Mouse (Mus musculus): ENCODE data around the gene Itgb3. TPM values are rescaled to one million over a fixed set of nuclear protein-coding genes. Genes with fewer than 3 reads are reported as not detected.

Itgb3 gene
- polyA plus RNA-seq, 1 experiment from 2014 or later = 5.1 TPM

GRCm38 (mm10) chr11:104646173-104646572 is 38.4 kb downstream of the Itgb3 start:
- Histone ChIP-seq H3K27me3 (ENCODE audit: control insufficient read depth, insufficient read depth, low read length) (no peaks in the 10 kb centered on the region), H3K9me3 (ENCODE audit: control insufficient read depth, low read length) (no peaks in the 10 kb centered on the region), H3K4me2 (replicated peaks; ENCODE audit: low read depth) (no peak overlapping the region), H3K36me3 (ENCODE audit: control insufficient read depth, insufficient read depth, low read length) (no peaks in the 10 kb centered on the region; the same call in 1 of the 2 replicates), H3K9ac (ENCODE audit: low read length) (no peak overlapping the region), H3K4me3 (ENCODE audit: low read depth, low read length) (no peak overlapping the region), H3K27ac (replicated peaks) (no peak overlapping the region), H3K4me1 (replicated peaks; ENCODE audit: control insufficient read depth, insufficient read depth) (no peaks in the 10 kb centered on the region)
- DNase-seq (ENCODE audit: low spot score) (no peak), ATAC-seq (ENCODE audit: low FRiP score, low TSS enrichment) (no peak)
- TF ChIP-seq CTCF (IDR thresholded peaks at IDR 0.05; ENCODE audit: low read depth) (no peak), EP300 (optimal IDR thresholded peaks at IDR 0.05) (no peak)
- WGBS = 65% methylated on average over 4 of the region's 4 CpGs

- 72% methylated on average over 5 of the region's 5 CpGs for WGBS
- TF ChIP-seq EP300 (optimal IDR thresholded peaks at IDR 0.05) = no peak
- TF ChIP-seq CTCF (IDR thresholded peaks at IDR 0.05; ENCODE audit: low read depth) = no peak
Measured at GRCm38 (mm10) chr11:104646611-104647010, 38.8 kb downstream of the Itgb3 start.

GRCm38 (mm10) chr11:104647188-104647867 is 39.5 kb downstream of the Itgb3 start:
- TF ChIP-seq CTCF (IDR thresholded peaks at IDR 0.05; ENCODE audit: low read depth) (no peak), EP300 (optimal IDR thresholded peaks at IDR 0.05) (no peak)
- Histone ChIP-seq H3K27me3 (ENCODE audit: control insufficient read depth, insufficient read depth, low read length) (no peaks in the 10 kb centered on the region), H3K27ac (replicated peaks) (0 out of 2 replicates have a peak overlapping the region, but pooled peaks have one; percentile 14), H3K9me3 (ENCODE audit: control insufficient read depth, low read length) (no peaks in the 10 kb centered on the region), H3K9ac (ENCODE audit: low read length) (no peak overlapping the region), H3K4me3 (ENCODE audit: low read depth, low read length) (no peak overlapping the region), H3K36me3 (ENCODE audit: control insufficient read depth, insufficient read depth, low read length) (no peaks in the 10 kb centered on the region; the same call in 1 of the 2 replicates), H3K4me2 (replicated peaks; ENCODE audit: low read depth) (no peak overlapping the region), H3K4me1 (replicated peaks; ENCODE audit: control insufficient read depth, insufficient read depth) (no peaks in the 10 kb centered on the region)
- no peak for ATAC-seq (ENCODE audit: low FRiP score, low TSS enrichment)
- DNase-seq (ENCODE audit: low spot score) = no peak
- 58% methylated on average over 8 of the region's 8 CpGs for WGBS

More at GRCm38 (mm10) chr11:104646611-104647010, 38.8 kb downstream of the Itgb3 start:
- H3K9ac ChIP-seq (ENCODE audit: low read length) = no peak overlapping the region
- ATAC-seq (ENCODE audit: low FRiP score, low TSS enrichment) (no peak), DNase-seq (ENCODE audit: low spot score) (no peak)
- no peaks in the 10 kb centered on the region for H3K4me1 ChIP-seq (replicated peaks; ENCODE audit: control insufficient read depth, insufficient read depth)
- 0 out of 2 replicates have a peak overlapping the region, but pooled peaks have one; percentile 14 for H3K27ac ChIP-seq (replicated peaks)
- H3K9me3 ChIP-seq (ENCODE audit: control insufficient read depth, low read length) = no peaks in the 10 kb centered on the region
- no peaks in the 10 kb centered on the region; the same call in 1 of the 2 replicates for H3K36me3 ChIP-seq (ENCODE audit: control insufficient read depth, insufficient read depth, low read length)
- H3K4me3 ChIP-seq (ENCODE audit: low read depth, low read length) = no peak overlapping the region
- H3K4me2 ChIP-seq (replicated peaks; ENCODE audit: low read depth) = no peak overlapping the region
- H3K27me3 ChIP-seq (ENCODE audit: control insufficient read depth, insufficient read depth, low read length) = no peaks in the 10 kb centered on the region

- TF ChIP-seq EP300 (optimal IDR thresholded peaks at IDR 0.05) (no peak), CTCF (IDR thresholded peaks at IDR 0.05; ENCODE audit: low read depth) (peak; percentile 71)
- Histone ChIP-seq H3K9ac (ENCODE audit: low read length) (no peak overlapping the region), H3K9me3 (ENCODE audit: control insufficient read depth, low read length) (no peaks in the 10 kb centered on the region), H3K36me3 (ENCODE audit: control insufficient read depth, insufficient read depth, low read length) (no peaks in the 10 kb centered on the region), H3K4me1 (replicated peaks; ENCODE audit: control insufficient read depth, insufficient read depth) (no peaks in the 10 kb centered on the region), H3K4me2 (replicated peaks; ENCODE audit: low read depth) (no peak overlapping the region), H3K27ac (replicated peaks) (no peak overlapping the region), H3K27me3 (ENCODE audit: control insufficient read depth, insufficient read depth, low read length) (no peaks in the 10 kb centered on the region), H3K4me3 (ENCODE audit: low read depth, low read length) (no peak overlapping the region)
- 0 out of 2 replicates have a peak, but pooled peaks have one; percentile 53 for ATAC-seq (ENCODE audit: low FRiP score, low TSS enrichment)
- 57% methylated on average over 3 of the region's 3 CpGs for WGBS
- no peak for DNase-seq (ENCODE audit: low spot score)
Measured at GRCm38 (mm10) chr11:104648571-104648970, 40.8 kb downstream of the Itgb3 start.

- H3K9ac ChIP-seq (ENCODE audit: low read length) = no peak overlapping the region
- H3K4me1 ChIP-seq (replicated peaks; ENCODE audit: control insufficient read depth, insufficient read depth) = no peaks in the 10 kb centered on the region
- no peaks in the 10 kb centered on the region for H3K27me3 ChIP-seq (ENCODE audit: control insufficient read depth, insufficient read depth, low read length)
- ATAC-seq (ENCODE audit: low FRiP score, low TSS enrichment) (no peak), DNase-seq (ENCODE audit: low spot score) (no peak)
- no peak overlapping the region for H3K4me3 ChIP-seq (ENCODE audit: low read depth, low read length)
- H3K27ac ChIP-seq (replicated peaks) = no peak overlapping the region
- H3K36me3 ChIP-seq (ENCODE audit: control insufficient read depth, insufficient read depth, low read length) = peaks cover 7% of the 10 kb centered on the region; the same call in 1 of the 2 replicates
- H3K9me3 ChIP-seq (ENCODE audit: control insufficient read depth, low read length) = no peaks in the 10 kb centered on the region
- H3K4me2 ChIP-seq (replicated peaks; ENCODE audit: low read depth) = no peak overlapping the region
- 95% methylated on average over 4 of the region's 4 CpGs for WGBS
- TF ChIP-seq CTCF (IDR thresholded peaks at IDR 0.05; ENCODE audit: low read depth) (peak; percentile 35), EP300 (optimal IDR thresholded peaks at IDR 0.05) (no peak)
Measured at GRCm38 (mm10) chr11:104660599-104660998, 52.8 kb downstream of the Itgb3 start.

GRCm38 (mm10) chr11:104661106-104661505 is 53.3 kb downstream of the Itgb3 start:
- Histone ChIP-seq H3K27ac (replicated peaks) (no peak overlapping the region), H3K4me1 (replicated peaks; ENCODE audit: control insufficient read depth, insufficient read depth) (no peaks in the 10 kb centered on the region), H3K4me2 (replicated peaks; ENCODE audit: low read depth) (no peak overlapping the region), H3K9me3 (ENCODE audit: control insufficient read depth, low read length) (no peaks in the 10 kb centered on the region), H3K27me3 (ENCODE audit: control insufficient read depth, insufficient read depth, low read length) (no peaks in the 10 kb centered on the region), H3K36me3 (ENCODE audit: control insufficient read depth, insufficient read depth, low read length) (peaks cover 7% of the 10 kb centered on the region; the same call in 1 of the 2 replicates), H3K9ac (ENCODE audit: low read length) (no peak overlapping the region), H3K4me3 (ENCODE audit: low read depth, low read length) (no peak overlapping the region)
- no peak for TF ChIP-seq CTCF (IDR thresholded peaks at IDR 0.05; ENCODE audit: low read depth)
- TF ChIP-seq EP300 (optimal IDR thresholded peaks at IDR 0.05) = no peak
- ATAC-seq (ENCODE audit: low FRiP score, low TSS enrichment) (no peak), DNase-seq (ENCODE audit: low spot score) (no peak)
- 81% methylated on average over 5 of the region's 5 CpGs for WGBS
